Mouse (Mus musculus): ENCODE measurements around the gene Alpl. TPM values are rescaled to one million over a fixed set of nuclear protein-coding genes. Genes with fewer than 3 reads are reported as not detected.
A peak's percentile ranks its signal among the peaks of the same experiment; 100 is the strongest.

The Alpl gene
- total and polyA plus RNA-seq, 2 experiments: 5.1 to 7.3 TPM

DNA sequence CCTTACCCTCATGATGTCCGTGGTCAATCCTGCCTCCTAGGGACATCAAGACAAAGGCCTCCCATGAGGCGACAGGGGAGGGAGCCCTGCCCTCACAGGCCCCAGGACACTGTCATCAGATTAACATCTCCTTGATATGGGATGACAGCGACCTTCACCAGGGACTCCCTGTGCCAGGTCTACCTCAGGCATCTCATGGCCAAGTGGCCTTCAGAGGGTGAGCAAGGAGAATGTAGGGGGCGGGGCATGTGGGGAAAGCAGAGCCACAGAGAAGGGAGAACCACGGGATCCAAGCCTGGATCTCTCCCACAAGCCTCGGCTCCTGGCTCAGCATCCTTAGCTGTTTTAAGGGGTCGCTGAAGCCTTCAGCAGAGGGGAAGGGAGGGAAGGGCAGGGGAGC lies 52.4 kb downstream of the Alpl start:
- TF ChIP-seq POLR2A (IDR thresholded peaks at IDR 0.05; ENCODE audit: extremely low read depth, insufficient read depth, low read length) (no peak), CTCF (IDR thresholded peaks at IDR 0.05; ENCODE audit: low read depth, low read length) (no peak)
- Histone ChIP-seq H3K27me3 (ENCODE audit: control insufficient read depth, insufficient read depth, low read length) (no peaks in the 10 kb centered on the region), H3K4me3 (ENCODE audit: insufficient read depth, low read depth, low read length) (no peak overlapping the region), H3K9ac (ENCODE audit: low read depth, low read length) (no peak overlapping the region), H3K4me1 (ENCODE audit: control insufficient read depth, insufficient read depth, low read length) (peaks cover 2% of the 10 kb centered on the region; the same call in 1 of the 2 replicates), H3K27ac (replicated peaks; ENCODE audit: insufficient read depth, low read depth, low read length) (no peak overlapping the region), H3K79me2 (ENCODE audit: control insufficient read depth, insufficient read depth, low read length) (no peaks in the 10 kb centered on the region), H3K36me3 (ENCODE audit: control insufficient read depth, insufficient read depth, low read length) (no peaks in the 10 kb centered on the region)
- 82% methylated on average over 7 of the region's 7 CpGs for WGBS
- no peak for DNase-seq (ENCODE audit: extremely low read depth, low read depth, low spot score)

GRCm38 (mm10) chr4:137740350-137740749 lies 55.8 kb downstream of the Alpl start:
- no peak for DNase-seq (ENCODE audit: extremely low read depth, low read depth, low spot score)
- Histone ChIP-seq H3K9ac (ENCODE audit: low read depth, low read length) (no peak overlapping the region), H3K79me2 (ENCODE audit: control insufficient read depth, insufficient read depth, low read length) (no peaks in the 10 kb centered on the region), H3K27ac (replicated peaks; ENCODE audit: insufficient read depth, low read depth, low read length) (no peak overlapping the region), H3K4me3 (ENCODE audit: insufficient read depth, low read depth, low read length) (no peak overlapping the region), H3K36me3 (ENCODE audit: control insufficient read depth, insufficient read depth, low read length) (no peaks in the 10 kb centered on the region), H3K4me1 (ENCODE audit: control insufficient read depth, insufficient read depth, low read length) (peaks cover 2% of the 10 kb centered on the region; the same call in 1 of the 2 replicates), H3K27me3 (ENCODE audit: control insufficient read depth, insufficient read depth, low read length) (no peaks in the 10 kb centered on the region)
- WGBS: 70% methylated on average over 7 of the region's 7 CpGs
- no peak for TF ChIP-seq CTCF (IDR thresholded peaks at IDR 0.05; ENCODE audit: low read depth, low read length)
- no peak for TF ChIP-seq POLR2A (IDR thresholded peaks at IDR 0.05; ENCODE audit: extremely low read depth, insufficient read depth, low read length)

GRCm38 (mm10) chr4:137739151-137739923 lies 56.8 kb downstream of the Alpl start:
- Histone ChIP-seq H3K27me3 (ENCODE audit: control insufficient read depth, insufficient read depth, low read length) (no peaks in the 10 kb centered on the region), H3K9ac (ENCODE audit: low read depth, low read length) (no peak overlapping the region), H3K4me1 (ENCODE audit: control insufficient read depth, insufficient read depth, low read length) (peaks cover 2% of the 10 kb centered on the region; the same call in 1 of the 2 replicates), H3K4me3 (ENCODE audit: insufficient read depth, low read depth, low read length) (no peak overlapping the region), H3K36me3 (ENCODE audit: control insufficient read depth, insufficient read depth, low read length) (no peaks in the 10 kb centered on the region), H3K79me2 (ENCODE audit: control insufficient read depth, insufficient read depth, low read length) (no peaks in the 10 kb centered on the region), H3K27ac (replicated peaks; ENCODE audit: insufficient read depth, low read depth, low read length) (no peak overlapping the region)
- TF ChIP-seq CTCF (IDR thresholded peaks at IDR 0.05; ENCODE audit: low read depth, low read length): no peak
- DNase-seq (ENCODE audit: extremely low read depth, low read depth, low spot score): peak; percentile 55
- 52% methylated on average over 9 of the region's 9 CpGs for WGBS

GRCm38 (mm10) chr4:137737760-137738159 lies 58.4 kb downstream of the Alpl start:
- H3K79me2 ChIP-seq (ENCODE audit: control insufficient read depth, insufficient read depth, low read length): no peaks in the 10 kb centered on the region
- 66% methylated on average over 3 of the region's 3 CpGs for WGBS
- no peak for DNase-seq (ENCODE audit: extremely low read depth, low read depth, low spot score)
- peaks cover 2% of the 10 kb centered on the region; the same call in 1 of the 2 replicates for H3K4me1 ChIP-seq (ENCODE audit: control insufficient read depth, insufficient read depth, low read length)
- no peaks in the 10 kb centered on the region for H3K27me3 ChIP-seq (ENCODE audit: control insufficient read depth, insufficient read depth, low read length)
- TF ChIP-seq CTCF (IDR thresholded peaks at IDR 0.05; ENCODE audit: low read depth, low read length): no peak
- TF ChIP-seq POLR2A (IDR thresholded peaks at IDR 0.05; ENCODE audit: extremely low read depth, insufficient read depth, low read length): no peak
- H3K27ac ChIP-seq (replicated peaks; ENCODE audit: insufficient read depth, low read depth, low read length): no peak overlapping the region
- H3K36me3 ChIP-seq (ENCODE audit: control insufficient read depth, insufficient read depth, low read length): no peaks in the 10 kb centered on the region
- H3K9ac ChIP-seq (ENCODE audit: low read depth, low read length): no peak overlapping the region
- no peak overlapping the region for H3K4me3 ChIP-seq (ENCODE audit: insufficient read depth, low read depth, low read length)

DNA sequence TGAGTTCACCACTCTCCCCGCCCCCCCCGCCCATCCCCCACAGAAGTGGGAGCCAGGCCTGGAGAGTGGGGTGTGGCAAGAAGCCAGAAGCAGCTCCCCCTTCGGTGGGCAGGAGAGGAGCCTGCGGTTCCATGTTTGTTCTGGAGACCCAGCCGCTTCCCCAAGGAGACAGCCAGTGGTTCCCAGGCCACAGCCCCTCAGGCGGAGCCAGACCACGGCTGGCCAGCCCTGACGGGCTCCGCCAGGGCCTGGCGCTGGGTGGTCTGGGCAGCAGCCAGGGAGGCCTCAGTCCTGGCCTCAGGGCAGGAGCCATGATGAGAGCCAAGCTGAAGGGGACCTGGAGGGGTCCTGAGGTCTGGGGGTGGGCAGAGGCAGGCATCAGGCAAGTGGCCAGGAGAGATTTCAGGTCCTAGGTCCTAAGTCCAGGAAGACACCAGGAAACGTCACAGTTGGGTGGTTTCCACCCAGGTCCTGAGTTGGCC lies 59.9 kb downstream of the Alpl start:
- Histone ChIP-seq H3K4me3 (ENCODE audit: insufficient read depth, low read depth, low read length) (no peak overlapping the region), H3K9ac (ENCODE audit: low read depth, low read length) (no peak overlapping the region), H3K36me3 (ENCODE audit: control insufficient read depth, insufficient read depth, low read length) (no peaks in the 10 kb centered on the region), H3K27ac (replicated peaks; ENCODE audit: insufficient read depth, low read depth, low read length) (no peak overlapping the region), H3K79me2 (ENCODE audit: control insufficient read depth, insufficient read depth, low read length) (no peaks in the 10 kb centered on the region), H3K27me3 (ENCODE audit: control insufficient read depth, insufficient read depth, low read length) (no peaks in the 10 kb centered on the region), H3K4me1 (ENCODE audit: control insufficient read depth, insufficient read depth, low read length) (peaks cover 2% of the 10 kb centered on the region; the same call in 1 of the 2 replicates)
- DNase-seq (ENCODE audit: extremely low read depth, low read depth, low spot score): no peak
- 64% methylated on average over 11 of the region's 11 CpGs for WGBS
- TF ChIP-seq CTCF (IDR thresholded peaks at IDR 0.05; ENCODE audit: low read depth, low read length): no peak
- no peak for TF ChIP-seq POLR2A (IDR thresholded peaks at IDR 0.05; ENCODE audit: extremely low read depth, insufficient read depth, low read length)

GRCm38 (mm10) chr4:137733459-137733858 lies 62.7 kb downstream of the Alpl start:
- Histone ChIP-seq H3K79me2 (ENCODE audit: control insufficient read depth, insufficient read depth, low read length) (no peaks in the 10 kb centered on the region), H3K9ac (ENCODE audit: low read depth, low read length) (no peak overlapping the region), H3K27me3 (ENCODE audit: control insufficient read depth, insufficient read depth, low read length) (no peaks in the 10 kb centered on the region), H3K27ac (replicated peaks; ENCODE audit: insufficient read depth, low read depth, low read length) (no peak overlapping the region), H3K36me3 (ENCODE audit: control insufficient read depth, insufficient read depth, low read length) (no peaks in the 10 kb centered on the region), H3K4me1 (ENCODE audit: control insufficient read depth, insufficient read depth, low read length) (no peaks in the 10 kb centered on the region), H3K4me3 (ENCODE audit: insufficient read depth, low read depth, low read length) (no peak overlapping the region)
- 86% methylated on average over 5 of the region's 5 CpGs for WGBS
- TF ChIP-seq CTCF (IDR thresholded peaks at IDR 0.05; ENCODE audit: low read depth, low read length) (peak; percentile 40), POLR2A (IDR thresholded peaks at IDR 0.05; ENCODE audit: extremely low read depth, insufficient read depth, low read length) (no peak)
- DNase-seq (ENCODE audit: extremely low read depth, low read depth, low spot score): no peak
